Mouse (Mus musculus): ENCODE measurements around the gene Olfr119.
"Not testable (repeated sequence)": the region's sequence is repeated elsewhere in the genome, so short reads cannot be mapped to it uniquely, and the experiment has no call there.

- not testable (repeated sequence) for TF ChIP-seq POLR2A (IDR thresholded peaks at IDR 0.05; ENCODE audit: insufficient read length, low read depth); MYOD1 (IDR thresholded peaks at IDR 0.05; ENCODE audit: control insufficient read depth in 1 of 3, insufficient read length in 2 of 3, low read depth in 2 of 3)
Measured at GRCm38 (mm10) chr17:37696264-37696663, at the start of gene Olfr119.

Measured in myocyte (in vitro differentiated cells).